Mouse (Mus musculus): Measurements from ENCODE around the gene Hmgcs1. TPM values are rescaled to one million over a fixed set of nuclear protein-coding genes. Genes with fewer than 3 reads are reported as not detected.

Gene Hmgcs1
- 25.6 to 31.9 TPM (median 28.1 TPM) in 4 replicates for total RNA-seq (2023; ENCODE audit: inconsistent age)

DNA sequence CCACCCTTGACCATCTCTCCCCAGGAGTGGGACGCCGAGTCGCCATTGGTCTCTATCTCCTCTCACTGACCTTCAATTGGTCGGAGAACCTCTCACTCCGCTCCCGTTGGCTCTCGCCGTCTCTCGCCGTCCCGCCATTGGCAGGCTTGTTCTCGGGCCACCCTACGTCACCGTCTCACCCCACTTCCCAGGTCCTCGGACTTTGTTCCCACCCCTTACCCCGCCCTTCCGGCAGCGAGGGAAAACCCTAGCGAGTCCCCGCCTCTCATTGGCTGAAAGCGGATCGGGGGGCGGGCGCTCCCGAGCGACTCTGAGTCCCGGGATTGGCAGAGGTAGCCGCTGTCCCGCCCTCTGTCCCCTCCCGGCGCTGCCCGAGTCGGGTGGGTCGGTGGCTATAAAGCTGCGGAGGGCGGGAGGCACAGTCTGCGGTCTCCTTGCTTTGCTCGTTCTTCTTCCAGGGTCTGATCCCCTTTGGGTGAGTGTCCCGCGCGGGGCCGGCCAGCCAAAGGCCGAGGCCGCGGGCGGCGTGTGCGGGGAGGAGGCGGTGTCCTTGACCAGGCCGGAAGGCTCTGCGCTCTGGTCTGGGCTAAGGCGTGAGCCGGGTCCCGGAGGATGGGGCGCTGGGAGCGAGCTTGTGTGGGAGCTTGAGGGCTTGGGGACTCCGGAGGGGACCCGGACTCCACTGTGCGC is at the start of gene Hmgcs1:
TSS of gene Hmgcs1 (plus strand) at position 341 of the 690 bp plus-strand sequence.

DNA sequence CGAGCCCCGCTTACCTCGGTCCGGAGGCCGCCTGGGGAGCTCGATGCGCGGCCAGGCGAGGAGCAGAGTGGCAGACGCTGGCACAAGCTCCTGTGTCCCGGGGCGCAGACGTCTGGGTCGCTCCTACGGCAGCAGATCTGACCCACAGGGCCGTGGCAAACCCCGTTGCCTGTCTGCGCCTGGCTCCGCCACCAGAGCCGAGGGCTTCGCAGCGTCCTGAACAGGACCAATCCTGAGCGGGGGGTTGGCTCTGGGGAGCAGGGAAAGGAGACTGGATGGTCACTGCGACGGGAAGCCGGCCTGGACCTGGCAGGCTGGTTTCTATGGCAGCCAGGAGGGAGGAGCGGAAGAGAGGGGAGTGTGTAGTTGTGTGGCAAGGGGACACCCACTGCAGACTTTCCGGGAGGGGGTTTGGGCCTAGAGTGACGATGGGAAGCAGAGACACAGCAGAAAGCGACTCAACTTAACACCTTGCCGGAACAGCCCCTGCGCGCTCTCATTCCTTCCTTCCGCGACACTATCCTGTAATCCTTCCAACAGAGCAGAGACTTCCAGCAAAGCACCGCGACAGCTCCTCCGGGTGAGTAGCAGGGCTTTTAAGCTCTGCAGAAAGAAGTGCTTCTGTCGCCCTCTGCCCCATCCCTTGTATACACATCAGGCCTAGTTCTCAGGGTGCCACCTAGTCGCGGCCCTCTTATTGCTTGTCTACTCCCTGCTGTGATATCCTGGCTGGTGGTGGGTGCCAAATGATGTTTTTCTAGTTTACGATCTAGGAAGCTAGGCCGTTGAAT is 65.7 kb downstream of the Hmgcs1 start, which contains the start of gene Nim1k:
TSS of gene Nim1k (minus strand) at position 202 of the 791 bp plus-strand sequence.

Other genes starting within 250 kb of the Hmgcs1 start
- 68.8 to 70.7 TPM (median 69.9 TPM) in 4 replicates for gene 4833420G17Rik, start 227.6 kb upstream of the Hmgcs1 start, total RNA-seq (2023; ENCODE audit: inconsistent age)
- 5.2 to 9.4 TPM (median 8.4 TPM) in 4 replicates for gene Tmem267, start 202.3 kb upstream of the Hmgcs1 start, total RNA-seq (2023; ENCODE audit: inconsistent age)
- gene 3110070M22Rik, start 202.0 kb upstream of the Hmgcs1 start, total RNA-seq (2023; ENCODE audit: inconsistent age): 0.77 to 1.7 TPM (median 1.4 TPM) in 4 replicates
- gene Ccl28, start 66.6 kb upstream of the Hmgcs1 start, total RNA-seq (2023; ENCODE audit: inconsistent age): 0.13 TPM in 1 of 4 replicates, not detected in the others
- gene Nim1k, start 65.5 kb downstream of the Hmgcs1 start, total RNA-seq (2023; ENCODE audit: inconsistent age): 0.15 to 0.26 TPM in 2 of 4 replicates, not detected in the others
- 64.7 to 74.1 TPM (median 68.2 TPM) in 4 replicates for gene Zfp131, start 100.5 kb downstream of the Hmgcs1 start, total RNA-seq (2023; ENCODE audit: inconsistent age)
- gene AF067063, start 139.8 kb downstream of the Hmgcs1 start, total RNA-seq (2023; ENCODE audit: inconsistent age): not detected in 4 replicates
- gene D13Ertd608e, start 145.6 kb downstream of the Hmgcs1 start, total RNA-seq (2023; ENCODE audit: inconsistent age): 1.0 TPM in 1 of 4 replicates, not detected in the others
- gene Tcstv1, start 204.4 kb downstream of the Hmgcs1 start, total RNA-seq (2023; ENCODE audit: inconsistent age): not detected in 4 replicates
- gene Gm21761, start 238.9 kb downstream of the Hmgcs1 start, total RNA-seq (2023; ENCODE audit: inconsistent age): not detected in 4 replicates